Mouse (Mus musculus): ENCODE results near the gene Rreb1. TPM values are rescaled to one million over a fixed set of nuclear protein-coding genes. Genes with fewer than 3 reads are reported as not detected.

Rreb1 gene
- total and polyA plus RNA-seq, 3 experiments: 8.1 to 34.0 TPM; not detected in 1

DNA sequence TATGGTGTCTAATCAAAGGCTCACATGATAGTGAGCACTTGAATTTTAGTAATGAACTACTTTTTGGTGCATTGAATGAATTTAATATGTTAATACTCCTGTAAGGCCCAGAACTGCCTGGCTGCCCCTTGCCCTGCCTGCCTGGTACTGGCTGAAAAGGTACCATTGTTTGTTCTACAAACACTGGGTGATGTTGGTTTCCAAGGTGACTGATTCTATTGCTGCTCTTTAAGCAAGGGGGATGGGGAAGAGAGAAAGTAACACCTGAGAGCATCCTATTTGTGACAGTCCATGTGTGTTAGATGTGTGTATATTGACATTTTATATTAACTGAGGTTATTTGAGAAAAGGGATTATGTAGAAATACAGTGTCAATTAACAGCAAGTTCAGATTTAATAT is 77.6 kb downstream of the Rreb1 start:
- peak overlapping the region; percentile 71 for H3K27ac ChIP-seq (ENCODE audit: control insufficient read depth, low read depth, low read length)

DNA sequence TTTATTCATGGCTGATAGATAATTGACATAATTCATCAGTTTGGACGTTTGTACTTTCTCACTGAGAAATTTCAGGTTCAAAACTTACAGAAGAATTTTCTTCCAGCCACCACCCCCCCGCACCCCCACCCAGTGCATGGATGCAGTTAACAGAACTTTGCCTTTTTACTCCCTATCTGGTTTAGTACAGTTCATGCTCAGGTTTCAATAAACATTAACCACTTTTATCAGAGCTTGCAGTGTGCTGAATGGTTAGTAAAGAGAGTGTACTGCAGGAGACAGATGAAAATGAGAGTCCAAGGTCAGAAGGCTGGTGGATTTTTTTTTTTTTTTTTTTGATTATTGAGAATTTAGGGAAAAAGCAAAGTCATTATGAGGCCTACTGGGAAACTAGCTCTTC is 78.3 kb downstream of the Rreb1 start:
- Histone ChIP-seq H3K4me1 (ENCODE audit: control insufficient read depth in 1 of 2, insufficient read depth in 2 of 2, low read length in 2 of 2) (peaks cover 41 to 42% of the 10 kb centered on the region in 2 experiments), H3K79me2 (ENCODE audit: control insufficient read depth, insufficient read depth, low read length, poor library complexity) (peaks cover 33% of the 10 kb centered on the region), H3K4me3 (ENCODE audit: control insufficient read depth in 1 of 2, insufficient read depth in 1 of 2, low read depth in 2 of 2, low read length in 2 of 2) (peak overlapping the region; percentile 56 to 78), H3K36me3 (ENCODE audit: control insufficient read depth in 1 of 2, insufficient read depth in 2 of 2, low read length in 2 of 2) (peaks cover 0 to 54% of the 10 kb centered on the region in 2 experiments; a peak in 2 of 4 replicates), H3K27me3 (ENCODE audit: control insufficient read depth in 1 of 2, insufficient read depth in 2 of 2, low read length in 2 of 2) (no peaks in the 10 kb centered on the region), H3K9me3 (replicated peaks; ENCODE audit: insufficient read depth, low read length) (no peaks in the 10 kb centered on the region), H3K27ac (ENCODE audit: control insufficient read depth, low read depth, low read length) (peak overlapping the region; percentile 78), H3K9ac (ENCODE audit: control insufficient read depth, low read depth, low read length, poor library complexity, severe bottlenecking) (peak overlapping the region; percentile 97)
- peak; percentile 75 for DNase-seq (ENCODE audit: low read depth, low spot score)
- TF ChIP-seq GABPA (IDR thresholded peaks at IDR 0.05; ENCODE audit: low read depth, low read length) (no peak), CHD1 (IDR thresholded peaks at IDR 0.05; ENCODE audit: low read depth, low read length) (0 out of 2 replicates have a peak, but pooled peaks have one; percentile 23), GATA1 (IDR thresholded peaks at IDR 0.05; ENCODE audit: low read depth, low read length) (peak; percentile 75), MAFK (IDR thresholded peaks at IDR 0.05; ENCODE audit: borderline replicate concordance, low read depth, low read length) (no peak), SMC3 (IDR thresholded peaks at IDR 0.05; ENCODE audit: low read depth, low read length) (no peak), ZC3H11A (IDR thresholded peaks at IDR 0.05; ENCODE audit: low read depth, low read length) (no peak), ELF1 (IDR thresholded peaks at IDR 0.05; ENCODE audit: low read depth, low read length) (no peak), MEF2A (IDR thresholded peaks at IDR 0.05; ENCODE audit: extremely low read depth, insufficient replicate concordance, low read depth, low read length, poor library complexity, severe bottlenecking) (no peak), BHLHE40 (IDR thresholded peaks at IDR 0.05; ENCODE audit: borderline replicate concordance, low read depth, low read length) (no peak), SIN3A (IDR thresholded peaks at IDR 0.05; ENCODE audit: low read length) (peak; percentile 67; the same call in 1 of the 2 replicates), UBTF (IDR thresholded peaks at IDR 0.05; ENCODE audit: borderline replicate concordance, insufficient read depth, low read depth, low read length) (no peak), MAX (IDR thresholded peaks at IDR 0.05; ENCODE audit: low read length) (no peak), E2F4 (IDR thresholded peaks at IDR 0.05; ENCODE audit: borderline replicate concordance, low read depth, low read length) (no peak), TAL1 (IDR thresholded peaks at IDR 0.05; ENCODE audit: low read length) (peak; percentile 69), TBP (IDR thresholded peaks at IDR 0.05; ENCODE audit: low read depth, low read length) (0 out of 2 replicates have a peak, but pooled peaks have one; percentile 31), ZMIZ1 (IDR thresholded peaks at IDR 0.05; ENCODE audit: low read depth, low read length) (peak; percentile 65), CTCF (IDR thresholded peaks at IDR 0.05 in 2 of 3, conservative IDR thresholded peaks at IDR 0.05 in 1 of 3; ENCODE audit: control insufficient read depth in 1 of 3, insufficient read depth in 1 of 3, low read depth in 2 of 3, low read length in 3 of 3, poor library complexity in 1 of 3, severe bottlenecking in 1 of 3) (no peak), MYC (IDR thresholded peaks at IDR 0.05; ENCODE audit: low read depth, low read length) (peak; percentile 37; the same call in 1 of the 2 replicates), EP300 (IDR thresholded peaks at IDR 0.05; ENCODE audit: low read depth in 1 of 2, low read length in 2 of 2) (peak; percentile 82 to 94), POLR2A (IDR thresholded peaks at IDR 0.05; ENCODE audit: control insufficient read depth in 1 of 2, insufficient read depth in 1 of 2, low read depth in 1 of 2, low read length in 2 of 2, poor library complexity in 1 of 2) (no peak), POLR2AphosphoS2 (IDR thresholded peaks at IDR 0.05; ENCODE audit: low read length) (no peak), TCF12 (IDR thresholded peaks at IDR 0.05; ENCODE audit: low read depth, low read length) (peak; percentile 85), RCOR1 (IDR thresholded peaks at IDR 0.05; ENCODE audit: low read depth, low read length) (peak; percentile 63), USF2 (IDR thresholded peaks at IDR 0.05; ENCODE audit: borderline replicate concordance in 1 of 2, insufficient read depth in 1 of 2, low read depth in 1 of 2, low read length in 2 of 2) (no peak), POLR2AphosphoS5 (IDR thresholded peaks at IDR 0.05; ENCODE audit: borderline replicate concordance, low read depth, low read length) (no peak), ZNF384 (IDR thresholded peaks at IDR 0.05; ENCODE audit: low read depth, low read length) (peak; percentile 92), ETS1 (IDR thresholded peaks at IDR 0.05; ENCODE audit: low read depth, low read length) (peak; percentile 74; the same call in 1 of the 2 replicates), CHD2 (IDR thresholded peaks at IDR 0.05; ENCODE audit: low read length) (no peak), JUND (IDR thresholded peaks at IDR 0.05; ENCODE audit: low read depth, low read length) (no peak)

More for the DNA sequence above, 77.6 kb downstream of the Rreb1 start:
- no peaks in the 10 kb centered on the region for H3K27me3 ChIP-seq (ENCODE audit: control insufficient read depth in 1 of 2, insufficient read depth in 2 of 2, low read length in 2 of 2)
- H3K9ac ChIP-seq (ENCODE audit: control insufficient read depth, low read depth, low read length, poor library complexity, severe bottlenecking): peak overlapping the region; percentile 27
- TF ChIP-seq UBTF (IDR thresholded peaks at IDR 0.05; ENCODE audit: borderline replicate concordance, insufficient read depth, low read depth, low read length) (no peak), CHD2 (IDR thresholded peaks at IDR 0.05; ENCODE audit: low read length) (no peak), TCF12 (IDR thresholded peaks at IDR 0.05; ENCODE audit: low read depth, low read length) (no peak), MYB (IDR thresholded peaks at IDR 0.05; ENCODE audit: low read depth, low read length) (no peak), NRF1 (IDR thresholded peaks at IDR 0.05; ENCODE audit: insufficient read depth, low read depth, low read length, poor library complexity, severe bottlenecking) (no peak), SIN3A (IDR thresholded peaks at IDR 0.05; ENCODE audit: low read length) (no peak), TAL1 (IDR thresholded peaks at IDR 0.05; ENCODE audit: low read length) (no peak)
- peaks cover 34% of the 10 kb centered on the region for H3K79me2 ChIP-seq (ENCODE audit: control insufficient read depth, insufficient read depth, low read length, poor library complexity)
- DNase-seq (ENCODE audit: low read depth, low spot score): peak; percentile 50
- H3K9me3 ChIP-seq (replicated peaks; ENCODE audit: insufficient read depth, low read length): no peaks in the 10 kb centered on the region
- H3K4me3 ChIP-seq (ENCODE audit: control insufficient read depth in 1 of 2, insufficient read depth in 1 of 2, low read depth in 2 of 2, low read length in 2 of 2): peak overlapping the region in 1 of 2 experiments; percentile 63; a peak in 1 of 4 replicates
- H3K4me1 ChIP-seq (ENCODE audit: control insufficient read depth in 1 of 2, insufficient read depth in 2 of 2, low read length in 2 of 2): peaks cover 37 to 43% of the 10 kb centered on the region in 2 experiments
- peaks cover 0 to 53% of the 10 kb centered on the region in 2 experiments; a peak in 2 of 4 replicates for H3K36me3 ChIP-seq (ENCODE audit: control insufficient read depth in 1 of 2, insufficient read depth in 2 of 2, low read length in 2 of 2)
